Mouse (Mus musculus): ENCODE measurements at regions not wholly inside any gene's neighbourhood (a gene's known extent, or its start where the extent isn't known, plus 50 kb on each side); places are given as distances from the start of the nearest gene placed in this dataset.

DNA sequence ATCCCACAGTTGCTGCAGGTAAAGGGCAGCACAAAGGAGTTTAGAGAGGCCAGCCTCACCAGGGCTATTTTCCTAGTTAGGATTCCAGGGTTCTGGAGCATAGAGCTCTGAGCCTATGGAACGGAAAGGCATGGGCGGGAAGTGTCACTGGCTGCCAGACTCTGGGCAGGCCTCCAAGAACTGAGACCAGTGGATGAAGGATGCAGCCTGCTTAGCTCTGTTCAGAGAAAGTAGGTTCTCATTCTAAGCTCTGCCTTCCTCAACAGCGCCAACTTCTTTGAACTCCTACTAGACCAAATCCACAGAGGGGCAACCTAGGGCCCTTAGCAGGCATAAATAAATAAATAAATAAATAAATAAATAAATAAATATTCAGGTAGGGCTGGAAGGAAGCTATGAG, 80.1 kb upstream of the Foxq1 start:
- DNase-seq (ENCODE audit: low read depth in 3 of 3, low spot score in 3 of 3) (no peak), ATAC-seq (ENCODE audit: insufficient read depth) (no peak)
- 0 out of 4 replicates have a peak, but pooled peaks cover 0 to 1% of the 10 kb centered on the region in 2 experiments for H3K4me1 ChIP-seq (replicated peaks; ENCODE audit: control insufficient read depth in 2 of 2, insufficient read depth in 2 of 2, low read length in 1 of 2)
- no peaks in the 10 kb centered on the region for H3K27me3 ChIP-seq (ENCODE audit: control insufficient read depth, insufficient read depth, low read length)
- no peak for TF ChIP-seq CTCF (IDR thresholded peaks at IDR 0.05; ENCODE audit: low read depth)
- no peak for TF ChIP-seq EP300 (IDR thresholded peaks at IDR 0.05; ENCODE audit: low read depth)
- H3K4me2 ChIP-seq (ENCODE audit: low read depth): no peak overlapping the region
- H3K9me3 ChIP-seq (ENCODE audit: control insufficient read depth, low read length): no peaks in the 10 kb centered on the region
- no peak overlapping the region for H3K9ac ChIP-seq (replicated peaks)
- WGBS (ENCODE audit: insufficient replicate concordance): 66% methylated on average over 3 of the region's 3 CpGs
- no peak overlapping the region for H3K4me3 ChIP-seq (ENCODE audit: insufficient read depth in 1 of 2, low read depth in 2 of 2, low read length in 2 of 2)
- no peaks in the 10 kb centered on the region for H3K36me3 ChIP-seq (replicated peaks; ENCODE audit: control insufficient read depth, insufficient read depth, low read depth)
- H3K27ac ChIP-seq: no peak overlapping the region

DNA sequence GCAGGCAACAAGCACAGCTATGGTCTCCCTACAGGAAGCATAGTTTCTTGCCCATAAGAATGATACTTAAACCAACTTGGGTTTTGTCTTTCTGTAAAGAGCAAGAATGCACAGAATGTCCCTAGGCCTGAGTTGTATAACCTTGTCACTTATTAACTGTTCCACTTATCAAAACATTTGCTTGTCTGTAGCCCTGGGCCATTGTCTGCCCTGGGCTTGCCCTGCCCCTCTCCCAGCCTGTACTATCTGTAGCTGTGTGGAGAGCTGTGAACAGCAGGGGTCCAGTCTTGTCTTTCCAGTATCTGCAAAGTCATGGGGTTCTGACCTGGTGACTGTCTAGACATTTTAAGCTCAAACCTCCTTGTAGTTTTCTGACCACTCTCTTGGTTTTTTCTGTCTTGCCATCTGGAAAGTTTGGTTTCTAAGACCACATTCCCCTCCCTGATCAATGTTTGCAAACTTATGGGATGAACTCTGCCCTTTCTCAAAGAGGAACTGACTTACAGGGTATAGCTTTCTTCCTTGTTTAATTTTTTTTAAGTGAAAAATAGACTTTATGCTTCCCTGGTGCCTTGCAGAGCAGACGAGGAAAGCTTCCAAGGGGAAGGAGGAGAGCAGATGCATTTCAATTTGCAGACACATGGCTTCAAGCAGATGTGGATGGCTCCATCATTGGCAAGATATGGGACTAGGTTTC, 78.6 kb upstream of the Foxq1 start:
- 0 out of 4 replicates have a peak, but pooled peaks cover 0 to 1% of the 10 kb centered on the region in 2 experiments for H3K4me1 ChIP-seq (replicated peaks; ENCODE audit: control insufficient read depth in 2 of 2, insufficient read depth in 2 of 2, low read length in 1 of 2)
- no peaks in the 10 kb centered on the region for H3K9me3 ChIP-seq (ENCODE audit: control insufficient read depth, low read length)
- no peak for TF ChIP-seq EP300 (IDR thresholded peaks at IDR 0.05; ENCODE audit: low read depth)
- DNase-seq (ENCODE audit: low read depth in 3 of 3, low spot score in 3 of 3) (no peak), ATAC-seq (ENCODE audit: insufficient read depth) (no peak)
- no peaks in the 10 kb centered on the region for H3K36me3 ChIP-seq (replicated peaks; ENCODE audit: control insufficient read depth, insufficient read depth, low read depth)
- H3K27ac ChIP-seq: no peak overlapping the region
- WGBS (ENCODE audit: insufficient replicate concordance): 35% methylated on average over 1 of the region's 1 CpGs
- no peaks in the 10 kb centered on the region for H3K27me3 ChIP-seq (ENCODE audit: control insufficient read depth, insufficient read depth, low read length)
- no peak overlapping the region for H3K9ac ChIP-seq (replicated peaks)
- H3K4me3 ChIP-seq (ENCODE audit: insufficient read depth in 1 of 2, low read depth in 2 of 2, low read length in 2 of 2): no peak overlapping the region
- no peak overlapping the region for H3K4me2 ChIP-seq (ENCODE audit: low read depth)

DNA sequence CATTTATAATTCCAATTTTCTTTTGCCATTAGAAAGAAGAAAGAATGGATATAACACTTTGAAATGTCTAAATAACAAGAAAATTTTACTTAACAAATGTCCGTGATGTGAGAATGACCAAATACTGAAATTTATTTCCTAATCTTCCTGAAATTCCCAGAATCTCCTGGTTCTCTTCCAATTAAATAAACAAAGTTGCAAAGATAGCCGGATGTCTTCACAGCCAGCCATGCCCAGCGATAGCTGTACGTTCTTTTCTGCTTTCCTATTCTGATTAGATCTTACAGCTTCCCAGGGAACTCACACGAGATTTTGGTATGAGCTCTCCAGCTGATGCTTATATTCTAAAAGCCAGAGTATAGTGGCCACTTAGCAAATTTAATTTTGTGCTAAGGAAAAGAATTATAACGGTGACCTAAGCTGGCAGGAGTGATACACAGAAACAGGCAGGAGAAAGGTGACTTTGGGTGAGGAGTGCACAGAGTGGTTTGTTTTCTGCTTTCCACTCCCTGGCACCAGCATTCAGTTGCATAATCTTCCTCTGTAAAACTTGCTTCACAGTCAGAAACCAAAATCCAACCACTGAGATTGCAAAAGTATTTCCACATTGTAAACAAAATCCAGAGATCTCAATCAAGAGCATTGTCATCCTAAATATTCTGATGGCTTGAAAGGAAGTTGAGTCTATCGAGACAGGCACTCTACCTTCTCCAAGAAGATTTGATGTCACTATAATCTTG, 74.7 kb upstream of the Foxq1 start:
- DNase-seq (ENCODE audit: low read depth in 3 of 3, low spot score in 3 of 3): peak in 1 of 3 experiments; percentile 0
- TF ChIP-seq CTCF (IDR thresholded peaks at IDR 0.05; ENCODE audit: low read depth) (no peak), EP300 (IDR thresholded peaks at IDR 0.05; ENCODE audit: low read depth) (no peak)
- no peak overlapping the region for H3K27ac ChIP-seq
- H3K9me3 ChIP-seq (ENCODE audit: control insufficient read depth, low read length): no peaks in the 10 kb centered on the region
- ATAC-seq (ENCODE audit: insufficient read depth): no peak
- 53% methylated on average over 7 of the region's 7 CpGs for WGBS (ENCODE audit: insufficient replicate concordance)
- no peak overlapping the region for H3K9ac ChIP-seq (replicated peaks)
- H3K4me3 ChIP-seq (ENCODE audit: insufficient read depth in 1 of 2, low read depth in 2 of 2, low read length in 2 of 2): no peak overlapping the region
- no peaks in the 10 kb centered on the region for H3K36me3 ChIP-seq (replicated peaks; ENCODE audit: control insufficient read depth, insufficient read depth, low read depth)
- no peaks in the 10 kb centered on the region for H3K27me3 ChIP-seq (ENCODE audit: control insufficient read depth, insufficient read depth, low read length)
- no peak overlapping the region for H3K4me2 ChIP-seq (ENCODE audit: low read depth)
- 0 out of 4 replicates have a peak, but pooled peaks cover 0 to 1% of the 10 kb centered on the region in 2 experiments for H3K4me1 ChIP-seq (replicated peaks; ENCODE audit: control insufficient read depth in 2 of 2, insufficient read depth in 2 of 2, low read length in 1 of 2)

DNA sequence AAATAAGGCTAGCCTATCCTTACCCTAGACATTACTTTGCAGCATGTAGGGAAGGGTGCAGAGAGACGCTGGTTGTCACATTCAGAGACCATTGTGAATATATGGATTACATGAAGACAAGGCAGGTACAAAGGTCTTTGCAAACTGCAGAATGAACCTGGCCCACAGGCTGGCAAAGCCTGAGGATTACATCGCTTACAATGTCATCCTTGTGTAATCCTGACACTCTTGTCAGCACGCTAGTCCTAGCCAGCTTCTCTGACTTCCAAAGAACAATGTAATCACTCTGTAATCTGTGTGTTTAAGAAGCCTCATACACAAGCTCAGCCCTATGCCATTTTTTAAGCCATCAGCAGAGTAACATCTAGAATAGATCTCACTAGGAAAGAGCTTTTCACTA, 69.6 kb upstream of the Foxq1 start:
- WGBS (ENCODE audit: insufficient replicate concordance): 53% methylated on average over 3 of the region's 3 CpGs
- no peaks in the 10 kb centered on the region for H3K27me3 ChIP-seq (ENCODE audit: control insufficient read depth, insufficient read depth, low read length)
- H3K9me3 ChIP-seq (ENCODE audit: control insufficient read depth, low read length): no peaks in the 10 kb centered on the region
- H3K4me1 ChIP-seq (replicated peaks; ENCODE audit: control insufficient read depth in 2 of 2, insufficient read depth in 2 of 2, low read length in 1 of 2): no peaks in the 10 kb centered on the region
- no peak for ATAC-seq (ENCODE audit: insufficient read depth)
- no peak for TF ChIP-seq EP300 (IDR thresholded peaks at IDR 0.05; ENCODE audit: low read depth)
- TF ChIP-seq CTCF (IDR thresholded peaks at IDR 0.05; ENCODE audit: low read depth): no peak
- DNase-seq (ENCODE audit: low read depth in 3 of 3, low spot score in 3 of 3): no peak
- H3K4me2 ChIP-seq (ENCODE audit: low read depth): no peak overlapping the region
- no peak overlapping the region for H3K9ac ChIP-seq (replicated peaks)
- no peaks in the 10 kb centered on the region for H3K36me3 ChIP-seq (replicated peaks; ENCODE audit: control insufficient read depth, insufficient read depth, low read depth)
- H3K4me3 ChIP-seq (ENCODE audit: insufficient read depth in 1 of 2, low read depth in 2 of 2, low read length in 2 of 2): no peak overlapping the region
- H3K27ac ChIP-seq: no peak overlapping the region

DNA sequence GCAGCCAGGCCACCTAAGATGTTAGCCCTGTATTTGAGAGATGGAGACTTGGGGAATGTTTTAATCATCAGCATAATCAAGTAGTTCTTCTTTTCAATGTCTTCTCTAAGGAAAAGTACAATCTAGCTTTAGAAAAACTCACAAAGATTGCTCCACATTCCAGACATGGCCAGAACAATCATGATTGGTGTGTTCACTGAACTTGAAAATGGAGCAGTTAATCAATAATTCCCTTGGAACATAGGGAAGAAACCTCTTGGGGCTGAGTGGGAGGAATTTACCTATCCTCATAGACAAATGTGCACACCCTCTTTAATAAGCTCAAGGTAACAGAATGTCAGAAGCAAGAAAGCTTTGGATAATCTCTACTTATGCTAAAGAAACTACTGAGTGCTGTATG, 67.7 kb upstream of the Foxq1 start:
- Histone ChIP-seq H3K27me3 (ENCODE audit: control insufficient read depth, insufficient read depth, low read length) (no peaks in the 10 kb centered on the region), H3K4me2 (ENCODE audit: low read depth) (no peak overlapping the region), H3K27ac (no peak overlapping the region), H3K9me3 (ENCODE audit: control insufficient read depth, low read length) (no peaks in the 10 kb centered on the region), H3K9ac (replicated peaks) (no peak overlapping the region), H3K4me3 (ENCODE audit: insufficient read depth in 1 of 2, low read depth in 2 of 2, low read length in 2 of 2) (no peak overlapping the region), H3K36me3 (replicated peaks; ENCODE audit: control insufficient read depth, insufficient read depth, low read depth) (no peaks in the 10 kb centered on the region), H3K4me1 (replicated peaks; ENCODE audit: control insufficient read depth in 2 of 2, insufficient read depth in 2 of 2, low read length in 1 of 2) (no peaks in the 10 kb centered on the region)
- ATAC-seq (ENCODE audit: insufficient read depth) (no peak), DNase-seq (ENCODE audit: low read depth in 3 of 3, low spot score in 3 of 3) (no peak)
- TF ChIP-seq CTCF (IDR thresholded peaks at IDR 0.05; ENCODE audit: low read depth) (no peak), EP300 (IDR thresholded peaks at IDR 0.05; ENCODE audit: low read depth) (no peak)
